Mouse (Mus musculus) layer of hippocampus, adult 2 months (tissue): Measurements from ENCODE around the gene Flnb. TPM values are rescaled to one million over a fixed set of nuclear protein-coding genes. Genes with fewer than 3 reads are reported as not detected.

Experiments used
- DNase-seq, 2 experiments: peaks; one replicate each; pipeline ENCODE4 v3.0.0; 2022; ENCODE audit warnings: low spot score in 2 of 2
- H3K27ac ChIP-seq: fragments of 200-600 bp; 2 replicates; pipeline ENCODE4 v1.8.1; 2022
- H3K4me3 ChIP-seq: fragments of 200-600 bp; 2 replicates; pipeline ENCODE4 v1.8.1; 2022; ENCODE audit warnings: mild to moderate bottlenecking
- CTCF ChIP-seq: fragments of 200-600 bp; conservative IDR thresholded peaks from 2 replicates; pipeline ENCODE4 v1.8.1; 2022; ENCODE audit warnings: antibody characterized with exemption, mild to moderate bottlenecking, moderate library complexity
- total RNA-seq, 2 experiments: library from RNA; stranded (reverse); gene quantifications; 2 replicates each; pipeline ENCODE4 v1.2.3; 2021

Flnb gene
- total RNA-seq, 2 experiments from 2014 or later, result 61.8 to 77.9 TPM

DNA sequence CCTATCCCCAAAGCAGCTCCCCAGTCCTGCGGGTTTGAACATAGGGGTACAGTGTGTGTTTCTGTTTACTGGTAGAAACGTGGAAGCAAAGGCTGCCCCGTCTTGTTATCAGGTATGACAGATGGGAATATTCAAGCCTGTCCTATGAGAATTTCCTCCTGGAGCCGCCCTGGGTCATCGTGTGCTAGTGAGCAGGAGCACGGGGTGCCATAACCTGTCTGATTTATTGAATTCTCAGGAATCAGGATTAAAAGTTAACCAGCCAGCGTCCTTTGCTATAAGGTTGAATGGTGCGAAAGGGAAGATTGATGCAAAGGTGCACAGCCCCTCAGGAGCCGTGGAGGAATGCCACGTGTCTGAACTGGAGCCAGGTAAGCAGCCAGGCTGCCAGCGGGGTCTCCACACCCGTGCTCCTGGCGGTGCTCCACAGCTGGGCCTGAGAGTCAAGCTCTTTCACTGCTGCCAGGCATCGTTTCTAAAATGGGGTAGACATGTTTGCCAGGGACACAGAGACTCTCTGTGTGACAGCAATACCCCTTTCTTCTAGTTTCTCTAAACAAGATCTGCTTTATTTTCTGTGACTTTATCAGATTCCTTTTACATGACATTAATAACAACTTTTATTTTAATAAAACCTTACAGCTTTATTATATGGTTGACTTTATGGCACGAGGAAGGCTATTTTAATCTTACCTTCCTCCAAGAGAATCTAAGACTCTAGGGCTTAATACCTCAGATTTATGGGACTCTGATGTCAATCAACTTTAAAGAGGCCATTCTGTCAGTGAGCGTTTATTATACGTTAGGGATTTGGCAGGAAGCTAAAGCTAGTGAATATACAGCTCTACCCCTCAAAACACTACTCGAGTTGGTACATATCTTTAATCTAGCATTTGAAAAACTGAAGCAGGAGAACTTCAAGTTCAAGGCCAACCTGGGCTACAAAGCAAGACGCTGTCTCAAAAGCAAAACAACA, 121.3 kb downstream of the Flnb start:
- TF ChIP-seq CTCF, result no peak
- H3K4me3 ChIP-seq, result no peak overlapping the region
- peak in 1 of 2 experiments; percentile 32 for DNase-seq
- H3K27ac ChIP-seq, result peak overlapping the region; percentile 2; the same call in 1 of the 2 replicates

DNA sequence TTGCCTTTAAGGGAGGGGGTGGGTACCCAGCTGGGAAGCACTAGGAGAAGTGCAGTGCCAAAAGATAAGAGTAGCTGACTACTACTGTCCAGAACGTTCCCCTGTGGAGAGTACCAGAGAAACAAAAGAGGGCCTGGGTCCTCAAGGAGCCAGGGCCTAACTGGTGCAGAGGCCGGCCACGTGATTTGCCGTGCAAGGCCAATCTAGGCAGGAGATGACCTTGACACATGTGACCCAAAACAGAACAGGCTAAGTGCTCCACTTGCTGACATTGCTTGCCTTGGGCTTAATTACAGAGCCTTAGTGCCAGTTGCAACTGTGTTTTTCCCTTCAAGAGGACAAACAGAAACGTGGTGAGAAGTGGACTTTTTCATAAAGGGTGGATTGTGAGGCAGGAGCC, 123.7 kb downstream of the Flnb start:
- 0 out of 2 replicates have a peak overlapping the region, but pooled peaks have one; percentile 12 for H3K27ac ChIP-seq
- TF ChIP-seq CTCF, result no peak
- DNase-seq, result no peak
- no peak overlapping the region for H3K4me3 ChIP-seq

DNA sequence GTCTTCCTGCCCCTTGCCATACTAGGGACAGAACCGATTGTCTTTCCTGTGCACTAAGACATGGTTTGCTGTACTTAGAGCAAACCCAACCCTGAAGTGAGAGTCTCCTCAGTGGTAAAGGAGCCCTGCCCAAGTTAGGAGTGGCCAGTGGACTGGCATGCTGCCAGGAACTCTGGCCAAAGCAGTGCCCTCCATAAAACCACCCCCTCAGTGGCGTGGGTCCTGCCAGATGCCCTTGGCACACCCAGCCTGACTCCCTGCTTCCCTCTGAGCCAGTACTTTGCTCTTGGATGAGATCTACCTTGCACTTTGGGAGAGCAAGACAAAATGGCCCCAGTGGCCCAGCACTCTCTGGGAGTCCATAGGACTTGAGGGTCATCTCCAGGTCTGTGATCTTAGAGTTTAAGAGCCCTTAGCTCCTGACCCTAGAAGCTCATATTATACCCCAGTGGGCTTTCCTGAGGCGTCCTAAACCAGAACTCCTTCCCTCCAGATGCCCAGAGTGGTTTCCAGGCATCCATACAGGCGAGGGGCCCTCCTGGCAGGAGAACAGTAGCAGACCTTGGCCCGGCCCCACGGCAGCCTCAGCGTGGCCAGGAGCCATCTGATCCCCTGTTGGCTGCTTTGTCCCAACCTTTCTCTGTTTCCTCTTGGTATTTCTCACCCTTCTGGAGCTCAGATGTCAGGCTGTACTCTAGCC, 125.5 kb downstream of the Flnb start:
- peak overlapping the region; percentile 72 for H3K27ac ChIP-seq
- no peak for TF ChIP-seq CTCF

DNA sequence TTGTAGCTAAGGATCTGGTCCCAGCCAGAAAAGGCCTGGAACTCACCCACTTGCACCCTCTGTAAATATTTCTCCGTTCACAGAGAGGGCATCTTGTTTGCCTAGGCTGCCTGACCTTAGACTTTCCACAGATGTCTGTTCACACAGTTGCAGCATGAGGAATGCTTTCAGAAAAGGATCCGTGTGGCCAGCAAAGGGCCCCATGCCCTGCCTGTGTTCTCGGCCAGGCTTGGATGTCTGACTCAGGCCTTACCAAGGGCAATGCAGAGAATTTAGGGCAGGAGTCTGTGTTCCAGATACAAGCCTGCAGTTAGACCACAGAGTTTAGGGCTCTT, 126.0 kb downstream of the Flnb start:
- DNase-seq, result no peak
- no peak for TF ChIP-seq CTCF
- Histone ChIP-seq H3K4me3 (no peak overlapping the region), H3K27ac (peak overlapping the region; percentile 72)

More for the DNA sequence above, 125.5 kb downstream of the Flnb start:
- H3K4me3 ChIP-seq, result no peak overlapping the region
- peak in 1 of 2 experiments; percentile 25 for DNase-seq

DNA sequence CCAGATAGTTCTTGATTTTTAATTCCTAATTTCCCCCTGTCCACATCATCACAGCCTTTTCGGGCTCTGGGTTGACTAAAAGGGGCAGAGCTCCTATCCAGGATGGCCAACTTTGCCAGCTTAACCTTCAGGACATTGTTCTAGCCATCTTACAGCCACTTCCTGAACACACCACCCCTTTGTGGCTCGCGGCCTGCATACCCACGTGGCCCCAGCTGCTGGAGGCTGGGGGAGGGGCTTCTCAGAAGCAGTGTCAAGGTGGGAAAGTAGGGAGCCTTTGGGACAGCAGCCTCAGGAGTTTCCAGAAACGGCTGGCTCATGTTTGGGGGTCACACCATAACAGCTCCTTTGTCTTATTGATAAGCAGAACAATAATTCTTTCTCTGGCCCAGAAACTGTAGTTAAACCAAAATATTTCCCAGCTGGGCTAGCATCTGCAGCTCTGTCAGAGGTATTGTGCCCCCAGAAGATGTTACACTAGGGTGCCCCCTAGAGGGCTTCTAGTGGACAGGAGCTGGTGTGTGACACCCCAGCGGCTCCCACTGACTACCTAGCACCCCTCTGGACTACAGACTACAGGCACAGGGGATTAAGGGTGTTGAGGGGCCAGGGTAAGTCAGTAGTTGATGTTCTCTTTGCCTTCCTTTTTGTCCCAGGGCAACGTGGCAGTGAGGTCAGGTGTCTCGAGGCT, 126.7 kb downstream of the Flnb start:
- Histone ChIP-seq H3K27ac (peak overlapping the region; percentile 72; the same call in 1 of the 2 replicates), H3K4me3 (no peak overlapping the region)
- peak; percentile 77 for TF ChIP-seq CTCF
- DNase-seq, result peak; percentile 34 to 57

GRCm38 (mm10) chr14:7945261-7945660, 127.5 kb downstream of the Flnb start:
- TF ChIP-seq CTCF, result no peak
- no peak overlapping the region for H3K27ac ChIP-seq
- H3K4me3 ChIP-seq, result no peak overlapping the region
- DNase-seq, result no peak

- no peak for DNase-seq
Observed at GRCm38 (mm10) chr14:7951234-7951633, 133.5 kb downstream of the Flnb start.

GRCm38 (mm10) chr14:7952610-7953254, 135.0 kb downstream of the Flnb start:
- Histone ChIP-seq H3K27ac (peak overlapping the region; percentile 69; the same call in 1 of the 2 replicates), H3K4me3 (no peak overlapping the region)
- no peak for TF ChIP-seq CTCF
- DNase-seq, result no peak

More at GRCm38 (mm10) chr14:7951234-7951633, 133.5 kb downstream of the Flnb start:
- H3K4me3 ChIP-seq, result no peak overlapping the region
- H3K27ac ChIP-seq, result no peak overlapping the region
- TF ChIP-seq CTCF, result no peak

GRCm38 (mm10) chr14:7954071-7954471, 136.3 kb downstream of the Flnb start:
- no peak for DNase-seq
- no peak overlapping the region for H3K4me3 ChIP-seq
- no peak for TF ChIP-seq CTCF
- peak overlapping the region; percentile 70 for H3K27ac ChIP-seq

DNA sequence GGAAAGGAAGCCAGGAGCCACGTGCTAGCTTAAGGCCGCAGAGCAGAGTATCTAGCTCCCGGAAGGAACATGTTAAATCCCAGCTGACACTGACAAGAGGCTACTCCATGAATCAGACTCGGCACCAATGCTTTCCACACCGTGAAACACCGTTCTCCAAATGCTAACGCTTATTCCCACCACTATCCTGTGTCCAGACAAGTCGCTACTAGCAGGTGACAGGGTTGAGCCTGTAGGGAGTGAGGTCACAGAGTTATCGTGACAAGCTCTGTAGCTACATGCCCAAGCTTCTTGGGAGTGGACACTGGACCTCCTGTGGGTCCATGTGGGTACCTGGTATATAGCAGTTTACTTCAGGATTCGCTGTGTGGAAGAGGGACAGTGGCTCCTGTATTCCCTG, 138.7 kb downstream of the Flnb start:
- no peak for TF ChIP-seq CTCF
- H3K4me3 ChIP-seq, result no peak overlapping the region
- no peak overlapping the region for H3K27ac ChIP-seq
- no peak for DNase-seq

- no peak for TF ChIP-seq CTCF
- Histone ChIP-seq H3K4me3 (no peak within 1 kb of the TSS), H3K27ac (no peak within 1 kb of the TSS)
- no peak for DNase-seq
Observed at GRCm38 (mm10) chr14:7957049-7957448, 139.3 kb downstream of the Flnb start, which contains the start of gene Gm45521. TSS of gene Gm45521 (plus strand) at chr14:7957288.

DNA sequence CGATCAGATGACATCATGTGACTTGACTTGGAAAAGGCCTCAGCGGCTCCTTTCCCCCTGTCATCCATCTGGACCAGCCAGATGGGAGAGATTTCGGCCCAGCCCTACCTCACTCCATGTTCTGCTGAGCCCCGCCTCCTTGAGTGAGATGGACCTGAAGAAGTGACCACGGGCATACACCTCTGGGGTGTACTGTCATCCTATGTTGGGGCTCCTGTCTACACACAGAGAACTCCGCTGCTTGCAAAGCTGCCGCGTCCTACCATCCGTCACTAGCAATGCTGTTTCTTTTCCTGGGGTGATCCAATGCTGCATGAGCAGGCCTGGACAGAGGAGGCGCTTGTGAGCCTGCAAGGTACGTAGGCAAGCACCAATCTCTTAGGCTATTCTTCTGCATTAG, 142.9 kb downstream of the Flnb start:
- Histone ChIP-seq H3K27ac (no peak overlapping the region), H3K4me3 (no peak overlapping the region)
- peak; percentile 48 to 53 for DNase-seq
- peak; percentile 81 for TF ChIP-seq CTCF
